16 mouse cellular contexts compared by ENCODE assay signal in the genomic region with DNA sequence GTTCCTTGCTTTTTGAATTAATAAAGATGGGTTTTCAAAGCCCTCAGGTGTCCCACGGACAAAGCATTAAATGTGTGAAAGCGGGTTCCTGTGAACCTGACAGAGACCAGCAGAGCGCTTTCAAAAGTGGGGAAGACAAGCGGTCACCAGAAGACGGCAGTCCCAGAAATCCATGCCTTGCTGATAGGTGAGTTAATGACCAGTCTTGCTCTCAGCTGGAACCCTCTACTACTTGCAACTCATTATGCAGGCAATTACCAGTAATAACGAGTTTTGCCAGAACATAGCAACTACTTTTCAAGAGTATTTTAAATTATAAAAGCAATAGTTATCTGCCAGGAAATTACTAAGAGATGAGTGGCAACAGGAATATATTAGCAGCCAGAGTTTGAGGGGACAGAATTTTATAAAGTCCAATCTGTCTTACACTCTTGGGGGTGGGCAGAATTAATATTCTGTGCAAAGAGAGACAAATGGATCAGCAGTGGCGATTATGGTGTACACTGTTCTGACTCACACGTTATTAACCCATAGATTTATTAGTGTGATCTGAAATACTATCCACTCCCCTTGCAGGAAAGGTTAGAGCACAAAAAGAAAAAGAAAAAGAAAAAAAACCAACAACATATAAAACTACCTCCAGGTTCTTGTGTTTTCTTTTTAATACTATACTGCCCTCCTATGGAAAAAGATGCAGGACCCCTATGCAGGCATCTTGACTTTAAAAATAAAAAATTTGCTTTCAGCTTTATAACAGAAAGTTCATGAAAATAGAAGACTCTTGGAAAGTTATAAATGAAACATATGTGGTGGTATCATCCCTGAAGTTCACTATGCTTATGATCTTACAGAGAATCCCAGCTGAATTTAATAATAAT.
DNase-seq lines count a peak whose midpoint lies in the region; ATAC-seq and TF ChIP-seq lines count a peak whose summit lies in the region.
"Had no signal": no experiment of that assay in that cellular context is flagged by ENCODE, and none has a peak within 500 bp of the region (broad histone marks: within the 10 kb centered on the region; RNA-seq: fewer than 3 reads in every experiment).

No protein-coding gene starts in this region.

- no peak overlapping the region for H3K4me3 ChIP-seq in hindbrain, embryonic 14.5 days (replicated peaks; ENCODE audit: low read length)
- H3K4me3 ChIP-seq in hindbrain, embryonic 13.5 days = no peak overlapping the region
- H3K4me3 ChIP-seq in left cerebral cortex, adult 2 months = no peak overlapping the region
- no peak overlapping the region for H3K4me3 ChIP-seq in forebrain, embryonic 15.5 days
- no peak overlapping the region for H3K4me3 ChIP-seq in limb, embryonic 14.5 days (replicated peaks; ENCODE audit: low read length)
- no peak overlapping the region for H3K4me3 ChIP-seq in heart, embryonic 12.5 days
- H3K4me3 ChIP-seq: heart, embryonic 10.5 days; hindbrain, embryonic 15.5 days had no signal

- DNase-seq in hindbrain, embryonic 14.5 days (ENCODE audit: low spot score) = peak; percentile 25
- no peak for DNase-seq in left cerebral cortex, adult 2 months (ENCODE audit: extremely low spot score in 1 of 2, low spot score in 2 of 2)
- no peak for DNase-seq in left cerebral cortex, postnatal 25 days (ENCODE audit: low spot score in 2 of 2)
- DNase-seq in limb, embryonic 14.5 days (ENCODE audit: low spot score) = peak; percentile 21
- DNase-seq: cerebellum, adult 2 months; heart, postnatal 10 days; kidney, postnatal 4 days; liver, postnatal 0 days; lung, postnatal 10 days; right cerebral cortex, postnatal 4 days had no signal

- ATAC-seq in hindbrain, embryonic 14.5 days (ENCODE audit: low FRiP score) = no peak
- no peak for ATAC-seq in hindbrain, embryonic 13.5 days (ENCODE audit: low FRiP score)
- 0 out of 2 replicates have a peak, but pooled peaks have one; percentile 32 for ATAC-seq in forebrain, embryonic 15.5 days (replicated peaks)
- no peak for ATAC-seq in limb, embryonic 14.5 days (ENCODE audit: low FRiP score, low read depth)
- ATAC-seq in heart, embryonic 12.5 days (ENCODE audit: insufficient number of reproducible peaks, low FRiP score) = no peak
- ATAC-seq: intestine, embryonic 16.5 days; liver, postnatal 0 days had no signal

- H3K9me3 ChIP-seq in hindbrain, embryonic 14.5 days (ENCODE audit: control insufficient read depth, low read length) = no peaks in the 10 kb centered on the region
- H3K9me3 ChIP-seq in hindbrain, embryonic 13.5 days = no peaks in the 10 kb centered on the region
- H3K9me3 ChIP-seq in forebrain, embryonic 15.5 days = no peaks in the 10 kb centered on the region
- H3K9me3 ChIP-seq in limb, embryonic 14.5 days (ENCODE audit: control insufficient read depth, low read length) = no peaks in the 10 kb centered on the region
- H3K9me3 ChIP-seq in heart, embryonic 12.5 days (replicated peaks) = no peaks in the 10 kb centered on the region
- H3K9me3 ChIP-seq: heart, embryonic 10.5 days; hindbrain, embryonic 15.5 days had no signal

- H3K9ac ChIP-seq in hindbrain, embryonic 14.5 days = no peak overlapping the region
- no peak overlapping the region for H3K9ac ChIP-seq in hindbrain, embryonic 13.5 days
- no peak overlapping the region for H3K9ac ChIP-seq in forebrain, embryonic 15.5 days (replicated peaks)
- H3K9ac ChIP-seq in limb, embryonic 14.5 days (ENCODE audit: low read depth, low read length, severe bottlenecking) = no peak overlapping the region
- no peak overlapping the region for H3K9ac ChIP-seq in heart, embryonic 12.5 days
- H3K9ac ChIP-seq: hindbrain, embryonic 15.5 days; liver, postnatal 0 days had no signal

- 56% methylated on average over 8 of the region's 8 CpGs for WGBS in hindbrain, embryonic 14.5 days
- whole genome bisulfite sequencing in hindbrain, embryonic 13.5 days = 60% methylated on average over 8 of the region's 8 CpGs
- WGBS in forebrain, embryonic 15.5 days = 36% methylated on average over 8 of the region's 8 CpGs
- 22% methylated on average over 8 of the region's 8 CpGs for WGBS in limb, embryonic 14.5 days
- WGBS in heart, embryonic 12.5 days = 64% methylated on average over 8 of the region's 8 CpGs

- no peaks in the 10 kb centered on the region for H3K27me3 ChIP-seq in hindbrain, embryonic 14.5 days (ENCODE audit: control insufficient read depth, insufficient read depth, low read length)
- H3K27me3 ChIP-seq in hindbrain, embryonic 13.5 days = no peaks in the 10 kb centered on the region
- no peaks in the 10 kb centered on the region for H3K27me3 ChIP-seq in forebrain, embryonic 15.5 days
- H3K27me3 ChIP-seq in limb, embryonic 14.5 days (ENCODE audit: control insufficient read depth, insufficient read depth, low read length) = no peaks in the 10 kb centered on the region
- H3K27me3 ChIP-seq in heart, embryonic 12.5 days (replicated peaks) = no peaks in the 10 kb centered on the region
- H3K27me3 ChIP-seq: hindbrain, embryonic 15.5 days had no signal

- H3K36me3 ChIP-seq in hindbrain, embryonic 14.5 days (replicated peaks; ENCODE audit: control insufficient read depth, insufficient read depth) = no peaks in the 10 kb centered on the region
- H3K36me3 ChIP-seq in hindbrain, embryonic 13.5 days = no peaks in the 10 kb centered on the region
- no peaks in the 10 kb centered on the region for H3K36me3 ChIP-seq in forebrain, embryonic 15.5 days
- H3K36me3 ChIP-seq in limb, embryonic 14.5 days (ENCODE audit: control insufficient read depth, insufficient read depth, low read length) = no peaks in the 10 kb centered on the region
- H3K36me3 ChIP-seq in heart, embryonic 12.5 days = no peaks in the 10 kb centered on the region
- H3K36me3 ChIP-seq: heart, embryonic 10.5 days; hindbrain, embryonic 15.5 days had no signal

- TF ChIP-seq CTCF in left cerebral cortex, adult 2 months (IDR thresholded peaks at IDR 0.05) = peak; percentile 46

- H3K4me2 ChIP-seq in hindbrain, embryonic 14.5 days (replicated peaks) = no peak overlapping the region
- no peak overlapping the region for H3K4me2 ChIP-seq in hindbrain, embryonic 13.5 days
- no peak overlapping the region for H3K4me2 ChIP-seq in forebrain, embryonic 15.5 days (replicated peaks)
- H3K4me2 ChIP-seq in limb, embryonic 14.5 days (replicated peaks; ENCODE audit: low read depth, low read length, severe bottlenecking) = no peak overlapping the region
- H3K4me2 ChIP-seq in heart, embryonic 12.5 days = no peak overlapping the region
- H3K4me2 ChIP-seq: hindbrain, embryonic 15.5 days had no signal

- intact Hi-C loops in left cerebral cortex, adult 2 months (cut with DNase I) = no loop called here
- intact Hi-C loops in left cerebral cortex, postnatal 25 days (cut with DNase I) = loop anchor here (10.0 kb wide), 1 partner anchor 1389 kb away; no protein-coding TSS in a partner anchor

- TF ChIP-seq POLR2A in limb, embryonic 14.5 days (IDR thresholded peaks at IDR 0.05; ENCODE audit: borderline replicate concordance, extremely low read depth, insufficient read depth, insufficient read length) = no peak

- no peak overlapping the region; the same call in 1 of the 2 replicates for H3K27ac ChIP-seq in hindbrain, embryonic 14.5 days
- H3K27ac ChIP-seq in hindbrain, embryonic 13.5 days = no peak overlapping the region
- no peak overlapping the region for H3K27ac ChIP-seq in left cerebral cortex, adult 2 months
- no peak overlapping the region for H3K27ac ChIP-seq in forebrain, embryonic 15.5 days (replicated peaks)
- no peak overlapping the region for H3K27ac ChIP-seq in limb, embryonic 14.5 days (replicated peaks; ENCODE audit: low read depth, low read length)
- no peak overlapping the region for H3K27ac ChIP-seq in heart, embryonic 12.5 days (ENCODE audit: poor library complexity, severe bottlenecking)
- H3K27ac ChIP-seq: heart, embryonic 10.5 days; hindbrain, embryonic 15.5 days had no signal

- H3K4me1 ChIP-seq in hindbrain, embryonic 14.5 days (replicated peaks; ENCODE audit: control insufficient read depth, insufficient read depth, low read length) = no peaks in the 10 kb centered on the region
- no peaks in the 10 kb centered on the region for H3K4me1 ChIP-seq in hindbrain, embryonic 13.5 days (replicated peaks)
- peaks cover 4% of the 10 kb centered on the region; the same call in 1 of the 2 replicates for H3K4me1 ChIP-seq in forebrain, embryonic 15.5 days
- H3K4me1 ChIP-seq in limb, embryonic 14.5 days (ENCODE audit: control insufficient read depth, insufficient read depth, low read length) = no peaks in the 10 kb centered on the region; the same call in 1 of the 2 replicates
- H3K4me1 ChIP-seq in heart, embryonic 12.5 days (replicated peaks) = no peaks in the 10 kb centered on the region
- H3K4me1 ChIP-seq: heart, embryonic 10.5 days; hindbrain, embryonic 15.5 days had no signal

Comparison
In these comparisons a context has a peak if more than half of its experiments do, and no peak if none do; other contexts are left out.
1. DNase-seq: peak in hindbrain, embryonic 14.5 days (single experiment) and limb, embryonic 14.5 days (single experiment); none in left cerebral cortex, adult 2 months (0 of 2) and left cerebral cortex, postnatal 25 days (0 of 2).